Mouse (Mus musculus): ENCODE measurements at regions not wholly inside any gene's neighbourhood (a gene's known extent, or its start where the extent isn't known, plus 50 kb on each side); places are given as distances from the start of the nearest gene placed in this dataset.

GRCm38 (mm10) chr16:91169829-91170228 lies 55.4 kb upstream of the Olig2 start:
- Histone ChIP-seq H3K27me3 (ENCODE audit: insufficient read depth, low read length) (peaks cover 8% of the 10 kb centered on the region), H3K4me3 (ENCODE audit: low read depth, low read length) (no peak overlapping the region), H3K9me3 (replicated peaks) (no peaks in the 10 kb centered on the region), H3K36me3 (replicated peaks) (no peaks in the 10 kb centered on the region), H3K4me1 (ENCODE audit: insufficient read depth, low read depth, low read length) (no peaks in the 10 kb centered on the region)
- TF ChIP-seq GATA2 (IDR thresholded peaks at IDR 0.05; ENCODE audit: borderline replicate concordance, low read depth, low read length) (no peak), CTCF (IDR thresholded peaks at IDR 0.05; ENCODE audit: low read depth, low read length) (no peak), TAL1 (conservative IDR thresholded peaks at IDR 0.05; ENCODE audit: low read depth, low read length) (no peak), GATA1 (IDR thresholded peaks at IDR 0.05; ENCODE audit: borderline replicate concordance, low read length) (no peak), POLR2AphosphoS5 (IDR thresholded peaks at IDR 0.05; ENCODE audit: insufficient replicate concordance, low read depth, low read length) (no peak)
- ATAC-seq (ENCODE audit: extremely low read depth, insufficient number of reproducible peaks, low FRiP score, poor library complexity, severe bottlenecking) (no peak), DNase-seq (ENCODE audit: low spot score) (no peak)

- TF ChIP-seq TAL1 (conservative IDR thresholded peaks at IDR 0.05; ENCODE audit: low read depth, low read length) (no peak), GATA1 (IDR thresholded peaks at IDR 0.05; ENCODE audit: borderline replicate concordance, low read length) (no peak), CTCF (IDR thresholded peaks at IDR 0.05; ENCODE audit: low read depth, low read length) (no peak), GATA2 (IDR thresholded peaks at IDR 0.05; ENCODE audit: borderline replicate concordance, low read depth, low read length) (no peak), POLR2AphosphoS5 (IDR thresholded peaks at IDR 0.05; ENCODE audit: insufficient replicate concordance, low read depth, low read length) (no peak)
- H3K4me3 ChIP-seq (ENCODE audit: low read depth, low read length), result no peak overlapping the region
- H3K4me1 ChIP-seq (ENCODE audit: insufficient read depth, low read depth, low read length), result no peaks in the 10 kb centered on the region
- peaks cover 7% of the 10 kb centered on the region for H3K27me3 ChIP-seq (ENCODE audit: insufficient read depth, low read length)
- ATAC-seq (ENCODE audit: extremely low read depth, insufficient number of reproducible peaks, low FRiP score, poor library complexity, severe bottlenecking) (no peak), DNase-seq (ENCODE audit: low spot score) (no peak)
- H3K9me3 ChIP-seq (replicated peaks), result no peaks in the 10 kb centered on the region
- H3K36me3 ChIP-seq (replicated peaks), result no peaks in the 10 kb centered on the region
Observed at GRCm38 (mm10) chr16:91171911-91172440, 53.3 kb upstream of the Olig2 start.

- H3K27me3 ChIP-seq (ENCODE audit: insufficient read depth, low read length), result peaks cover 4% of the 10 kb centered on the region
- no peak overlapping the region for H3K4me3 ChIP-seq (ENCODE audit: low read depth, low read length)
- no peaks in the 10 kb centered on the region for H3K4me1 ChIP-seq (ENCODE audit: insufficient read depth, low read depth, low read length)
- no peaks in the 10 kb centered on the region for H3K36me3 ChIP-seq (replicated peaks)
- TF ChIP-seq TAL1 (conservative IDR thresholded peaks at IDR 0.05; ENCODE audit: low read depth, low read length), result no peak
- H3K9me3 ChIP-seq (replicated peaks), result no peaks in the 10 kb centered on the region
- ATAC-seq (ENCODE audit: extremely low read depth, insufficient number of reproducible peaks, low FRiP score, poor library complexity, severe bottlenecking) (no peak), DNase-seq (ENCODE audit: low spot score) (no peak)
Observed at GRCm38 (mm10) chr16:91172510-91172909, 52.7 kb upstream of the Olig2 start.

- Histone ChIP-seq H3K4me1 (ENCODE audit: insufficient read depth, low read depth, low read length) (no peaks in the 10 kb centered on the region), H3K4me3 (ENCODE audit: low read depth, low read length) (no peak overlapping the region), H3K27me3 (ENCODE audit: insufficient read depth, low read length) (peaks cover 4% of the 10 kb centered on the region), H3K9me3 (replicated peaks) (no peaks in the 10 kb centered on the region), H3K36me3 (replicated peaks) (no peaks in the 10 kb centered on the region)
- ATAC-seq (ENCODE audit: extremely low read depth, insufficient number of reproducible peaks, low FRiP score, poor library complexity, severe bottlenecking), result no peak
- TF ChIP-seq TAL1 (conservative IDR thresholded peaks at IDR 0.05; ENCODE audit: low read depth, low read length), result no peak
- no peak for TF ChIP-seq GATA1 (IDR thresholded peaks at IDR 0.05; ENCODE audit: borderline replicate concordance, low read length)
- TF ChIP-seq CTCF (IDR thresholded peaks at IDR 0.05; ENCODE audit: low read depth, low read length), result no peak
- TF ChIP-seq GATA2 (IDR thresholded peaks at IDR 0.05; ENCODE audit: borderline replicate concordance, low read depth, low read length), result no peak
- no peak for TF ChIP-seq POLR2AphosphoS5 (IDR thresholded peaks at IDR 0.05; ENCODE audit: insufficient replicate concordance, low read depth, low read length)
- no peak for DNase-seq (ENCODE audit: low spot score)
Observed at GRCm38 (mm10) chr16:91173241-91173640, 52.0 kb upstream of the Olig2 start.

GRCm38 (mm10) chr16:91173870-91174278 lies 51.4 kb upstream of the Olig2 start:
- H3K27me3 ChIP-seq (ENCODE audit: insufficient read depth, low read length), result peaks cover 4% of the 10 kb centered on the region
- H3K4me3 ChIP-seq (ENCODE audit: low read depth, low read length), result no peak overlapping the region
- DNase-seq (ENCODE audit: low spot score), result no peak
- ATAC-seq (ENCODE audit: extremely low read depth, insufficient number of reproducible peaks, low FRiP score, poor library complexity, severe bottlenecking), result no peak
- TF ChIP-seq POLR2AphosphoS5 (IDR thresholded peaks at IDR 0.05; ENCODE audit: insufficient replicate concordance, low read depth, low read length) (no peak), GATA1 (IDR thresholded peaks at IDR 0.05; ENCODE audit: borderline replicate concordance, low read length) (no peak), GATA2 (IDR thresholded peaks at IDR 0.05; ENCODE audit: borderline replicate concordance, low read depth, low read length) (no peak), CTCF (IDR thresholded peaks at IDR 0.05; ENCODE audit: low read depth, low read length) (no peak), TAL1 (conservative IDR thresholded peaks at IDR 0.05; ENCODE audit: low read depth, low read length) (no peak)
- H3K9me3 ChIP-seq (replicated peaks), result no peaks in the 10 kb centered on the region
- no peaks in the 10 kb centered on the region for H3K4me1 ChIP-seq (ENCODE audit: insufficient read depth, low read depth, low read length)
- H3K36me3 ChIP-seq (replicated peaks), result no peaks in the 10 kb centered on the region

GRCm38 (mm10) chr16:91174401-91174800 lies 50.9 kb upstream of the Olig2 start:
- H3K27me3 ChIP-seq (ENCODE audit: insufficient read depth, low read length), result peaks cover 4% of the 10 kb centered on the region
- DNase-seq (ENCODE audit: low spot score), result no peak
- ATAC-seq (ENCODE audit: extremely low read depth, insufficient number of reproducible peaks, low FRiP score, poor library complexity, severe bottlenecking), result no peak
- H3K36me3 ChIP-seq (replicated peaks), result no peaks in the 10 kb centered on the region
- no peak overlapping the region for H3K4me3 ChIP-seq (ENCODE audit: low read depth, low read length)
- TF ChIP-seq TAL1 (conservative IDR thresholded peaks at IDR 0.05; ENCODE audit: low read depth, low read length) (no peak), CTCF (IDR thresholded peaks at IDR 0.05; ENCODE audit: low read depth, low read length) (no peak), POLR2AphosphoS5 (IDR thresholded peaks at IDR 0.05; ENCODE audit: insufficient replicate concordance, low read depth, low read length) (no peak), GATA2 (IDR thresholded peaks at IDR 0.05; ENCODE audit: borderline replicate concordance, low read depth, low read length) (no peak), GATA1 (IDR thresholded peaks at IDR 0.05; ENCODE audit: borderline replicate concordance, low read length) (no peak)
- H3K4me1 ChIP-seq (ENCODE audit: insufficient read depth, low read depth, low read length), result no peaks in the 10 kb centered on the region
- no peaks in the 10 kb centered on the region for H3K9me3 ChIP-seq (replicated peaks)

Measured in G1E (cell line).